Mouse (Mus musculus) spleen, adult 2 months (tissue): ENCODE measurements around the gene Thada. TPM values are rescaled to one million over a fixed set of nuclear protein-coding genes. Genes with fewer than 3 reads are reported as not detected.
"Not testable (repeated sequence)": the region's sequence is repeated elsewhere in the genome, so short reads cannot be mapped to it uniquely, and the experiment has no call there.

Source experiments
- DNase-seq, 2 experiments: peaks; one replicate each; pipeline versions ENCODE4 v3.0.0 to v3.0.0-alpha.2; 2012 to 2021; ENCODE audit warnings: low spot score in 2 of 2, low read depth in 1 of 2
- H3K27ac ChIP-seq: fragments of 200-500 bp; 2 replicates; pipeline ENCODE4 v1.5.1; 2012; ENCODE audit warnings: low read length, inconsistent platforms; ENCODE audit not compliant: insufficient read depth
- H3K27me3 ChIP-seq: fragments of 200-500 bp; 2 replicates; pipeline ENCODE4 v1.6.1; 2012; ENCODE audit warnings: mild to moderate bottlenecking, moderate library complexity, low read length, inconsistent platforms; ENCODE audit not compliant: control insufficient read depth, insufficient read depth
- H3K36me3 ChIP-seq: fragments of 200-500 bp; 2 replicates; pipeline ENCODE4 v1.6.1; 2012; ENCODE audit warnings: mild to moderate bottlenecking, low read length, inconsistent platforms; ENCODE audit not compliant: control insufficient read depth, insufficient read depth
- H3K4me1 ChIP-seq: fragments of 200-500 bp; 2 replicates; pipeline ENCODE4 v1.6.1; 2011; ENCODE audit warnings: inconsistent platforms; ENCODE audit not compliant: control insufficient read depth, insufficient read depth, insufficient read length
- H3K4me3 ChIP-seq: fragments of 200-500 bp; 2 replicates; pipeline ENCODE4 v1.5.1; 2011; ENCODE audit warnings: mild to moderate bottlenecking, inconsistent platforms; ENCODE audit not compliant: insufficient read depth, insufficient read length; ENCODE audit errors: extremely low read depth
- CTCF ChIP-seq: fragments of 200-500 bp; IDR thresholded peaks from 2 replicates; pipeline ENCODE4 v1.5.1; 2011; ENCODE audit warnings: mild to moderate bottlenecking, inconsistent platforms; ENCODE audit not compliant: insufficient read depth, insufficient read length, insufficient replicate concordance; ENCODE audit errors: extremely low read depth
- POLR2A ChIP-seq: fragments of 200-500 bp; IDR thresholded peaks from 2 replicates; pipeline ENCODE4 v1.6.1; 2011; ENCODE audit warnings: low read depth, low read length, inconsistent platforms
- WGBS: fragments of 180-500 bp; shearing (Covaris S2); methylation state at CpG from one replicate; pipeline ENCODE4 v1.1.7; 2018; 5-methylcytosine and 5-hydroxymethylcytosine counted together
- polyA plus RNA-seq: library from polyadenylated mRNA; depleted of rRNA; stranded (reverse); fragments of >200 nt; gene quantifications from 2 replicates; pipeline ENCODE4 v1.2.3, GENCODE M21; 2012

The Thada gene
- polyA plus RNA-seq, 1 experiment = 17.2 TPM

DNA sequence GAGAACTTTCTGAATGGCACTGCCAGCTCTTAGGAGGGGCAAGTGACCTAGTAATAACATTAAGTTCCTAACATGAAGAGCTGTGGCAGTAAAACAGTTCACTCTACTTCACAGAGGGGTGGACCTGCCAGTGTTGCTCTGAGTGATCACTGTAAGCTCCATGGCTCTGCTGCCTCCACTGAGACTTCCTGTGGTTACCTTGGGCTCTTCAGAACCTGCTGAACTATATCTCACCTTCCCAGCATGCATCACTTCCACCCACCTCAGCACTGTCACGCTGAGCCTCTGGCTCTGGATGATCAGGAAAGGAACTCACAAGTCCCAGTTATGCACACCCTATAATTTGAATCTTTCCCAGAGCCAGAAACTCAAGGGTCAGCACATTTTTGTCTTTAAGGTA, 159.9 kb downstream of the Thada start:
- TF ChIP-seq POLR2A = no peak
- no peak for TF ChIP-seq CTCF
- 27% methylated on average over 1 of the region's 1 CpGs for WGBS
- Histone ChIP-seq H3K36me3 (peaks cover 7% of the 10 kb centered on the region), H3K27ac (peak overlapping the region; percentile 55; the same call in 1 of the 2 replicates), H3K4me1 (peaks cover 11% of the 10 kb centered on the region; the same call in 1 of the 2 replicates), H3K4me3 (no peak overlapping the region), H3K27me3 (no peaks in the 10 kb centered on the region)
- DNase-seq = peak; percentile 51 to 56

DNA sequence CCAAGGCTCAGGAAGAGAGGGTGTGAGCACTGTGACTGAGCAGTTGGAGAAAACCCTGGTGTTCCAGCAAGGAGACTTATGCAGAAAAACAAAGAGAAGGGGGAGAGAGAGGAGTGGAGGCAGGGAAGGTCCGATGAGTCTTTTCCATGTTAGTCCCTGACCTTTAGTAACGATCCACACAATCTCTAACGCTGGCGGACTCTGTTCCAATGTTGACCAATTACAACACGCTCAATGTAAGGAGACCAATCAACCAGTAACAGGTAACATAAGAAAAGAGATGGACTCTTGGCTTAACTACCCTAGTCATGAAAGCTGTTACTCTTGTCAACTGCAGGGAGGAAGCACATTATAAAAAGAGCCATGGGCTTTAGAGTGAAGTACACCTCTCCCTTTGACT, 160.9 kb downstream of the Thada start:
- Histone ChIP-seq H3K36me3 (peaks cover 8% of the 10 kb centered on the region), H3K27ac (peak overlapping the region; percentile 19; the same call in 1 of the 2 replicates), H3K27me3 (no peaks in the 10 kb centered on the region), H3K4me1 (peaks cover 11% of the 10 kb centered on the region; the same call in 1 of the 2 replicates), H3K4me3 (no peak overlapping the region)
- no peak for DNase-seq
- WGBS = 93% methylated on average over 5 of the region's 5 CpGs
- TF ChIP-seq POLR2A (no peak), CTCF (no peak)

DNA sequence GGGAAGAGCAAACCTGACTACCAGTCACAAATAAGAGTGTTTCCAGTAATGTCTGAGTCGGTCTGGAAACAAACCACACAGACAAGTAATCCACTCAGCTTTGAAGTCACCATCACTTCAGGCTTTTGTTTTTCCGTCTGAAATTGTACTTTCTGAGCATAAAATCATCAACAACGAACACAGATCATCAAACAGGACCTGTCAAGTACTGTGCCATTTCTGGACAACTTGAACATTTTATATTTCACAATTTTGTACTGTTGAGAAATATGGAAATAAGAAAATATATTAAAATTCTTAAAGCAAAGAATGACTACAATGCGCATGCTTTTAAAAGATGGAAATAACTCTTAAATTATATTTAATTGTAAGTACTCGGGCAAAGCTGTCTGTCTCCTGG, 161.9 kb downstream of the Thada start:
- TF ChIP-seq POLR2A (no peak), CTCF (no peak)
- DNase-seq = no peak
- Histone ChIP-seq H3K4me3 (no peak overlapping the region), H3K27me3 (no peaks in the 10 kb centered on the region), H3K27ac (0 out of 2 replicates have a peak overlapping the region, but pooled peaks have one; percentile 10), H3K4me1 (peaks cover 11% of the 10 kb centered on the region; the same call in 1 of the 2 replicates), H3K36me3 (peaks cover 4% of the 10 kb centered on the region)
- WGBS = 87% methylated on average over 5 of the region's 5 CpGs

DNA sequence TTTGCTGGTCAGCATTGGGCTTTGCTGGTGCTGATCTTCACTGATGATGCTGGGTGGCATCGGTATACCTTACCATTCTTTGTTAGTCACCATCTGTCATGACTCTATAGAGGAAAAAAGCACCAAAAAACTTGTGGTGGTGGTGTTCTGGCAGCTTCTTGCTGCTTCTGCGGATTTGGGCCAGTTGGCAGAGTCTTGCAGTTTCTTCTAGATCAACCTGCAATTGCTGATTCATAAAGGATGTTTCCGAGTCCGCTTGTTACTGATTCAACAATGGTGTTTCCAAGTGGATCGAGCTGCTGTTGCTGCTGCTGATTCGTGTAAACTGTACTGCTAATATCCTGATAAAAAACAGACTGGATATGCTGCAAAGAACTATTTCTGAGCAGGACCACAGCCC, 168.0 kb downstream of the Thada start:
- no peak for DNase-seq
- TF ChIP-seq CTCF = no peak
- no peak for TF ChIP-seq POLR2A

DNA sequence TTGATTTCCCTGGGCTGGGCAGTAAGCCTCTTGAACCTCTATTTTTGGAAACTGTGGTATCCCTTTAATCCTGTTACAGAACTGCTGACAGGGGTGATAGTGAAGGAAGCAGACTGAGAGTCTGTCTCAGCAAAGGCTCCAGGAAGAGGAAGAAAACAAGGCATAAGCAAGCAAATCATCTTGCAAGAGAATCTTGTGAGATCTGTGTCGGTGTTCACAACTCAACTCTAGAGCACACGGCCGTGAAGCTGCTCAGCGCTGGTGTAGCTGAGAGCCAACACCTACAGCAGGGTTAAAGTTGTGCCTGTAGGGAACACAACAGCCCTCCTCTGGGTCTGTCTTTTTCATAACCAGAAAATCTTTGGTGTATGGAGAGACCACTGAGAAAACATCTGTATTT, 172.8 kb downstream of the Thada start:
- no peak for TF ChIP-seq POLR2A
- no peak for TF ChIP-seq CTCF
- no peaks in the 10 kb centered on the region for H3K27me3 ChIP-seq
- no peak overlapping the region for H3K4me3 ChIP-seq
- H3K4me1 ChIP-seq = no peaks in the 10 kb centered on the region
- 61% methylated on average over 4 of the region's 4 CpGs for WGBS
- DNase-seq = no peak
- H3K27ac ChIP-seq = peak overlapping the region; percentile 59; the same call in 1 of the 2 replicates
- peaks cover 3% of the 10 kb centered on the region; the same call in 1 of the 2 replicates for H3K36me3 ChIP-seq

More for the DNA sequence above, 168.0 kb downstream of the Thada start:
- no peak overlapping the region for H3K27ac ChIP-seq
- no peaks in the 10 kb centered on the region for H3K4me1 ChIP-seq
- H3K36me3 ChIP-seq = peaks cover 4% of the 10 kb centered on the region
- H3K4me3 ChIP-seq = no peak overlapping the region
- H3K27me3 ChIP-seq = no peaks in the 10 kb centered on the region
- 95% methylated on average over 6 of the region's 6 CpGs for WGBS

DNA sequence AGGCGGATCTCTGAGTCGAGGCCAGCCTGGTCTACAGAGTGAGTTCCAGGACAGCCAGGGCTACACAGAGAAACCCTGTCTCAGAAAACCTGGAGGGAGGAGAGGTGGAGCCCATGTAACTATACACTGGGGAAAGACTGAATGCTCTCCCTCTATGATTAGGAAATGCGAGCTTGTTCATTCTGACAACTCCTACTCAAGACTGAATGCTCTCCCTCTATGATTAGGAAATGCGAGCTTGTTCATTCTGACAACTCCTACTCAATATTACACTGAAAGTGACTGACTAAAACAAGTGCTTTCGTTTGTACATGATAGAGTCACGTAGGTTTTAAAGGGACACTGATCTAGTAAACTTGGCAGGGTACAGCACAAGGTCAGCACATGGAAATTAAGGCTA, 174.8 kb downstream of the Thada start:
- 87% methylated on average over 6 of the region's 6 CpGs for WGBS
- DNase-seq, H3K27me3 ChIP-seq, H3K36me3 ChIP-seq, H3K4me1 ChIP-seq, H3K27ac ChIP-seq, H3K4me3 ChIP-seq: not testable (repeated sequence)

DNA sequence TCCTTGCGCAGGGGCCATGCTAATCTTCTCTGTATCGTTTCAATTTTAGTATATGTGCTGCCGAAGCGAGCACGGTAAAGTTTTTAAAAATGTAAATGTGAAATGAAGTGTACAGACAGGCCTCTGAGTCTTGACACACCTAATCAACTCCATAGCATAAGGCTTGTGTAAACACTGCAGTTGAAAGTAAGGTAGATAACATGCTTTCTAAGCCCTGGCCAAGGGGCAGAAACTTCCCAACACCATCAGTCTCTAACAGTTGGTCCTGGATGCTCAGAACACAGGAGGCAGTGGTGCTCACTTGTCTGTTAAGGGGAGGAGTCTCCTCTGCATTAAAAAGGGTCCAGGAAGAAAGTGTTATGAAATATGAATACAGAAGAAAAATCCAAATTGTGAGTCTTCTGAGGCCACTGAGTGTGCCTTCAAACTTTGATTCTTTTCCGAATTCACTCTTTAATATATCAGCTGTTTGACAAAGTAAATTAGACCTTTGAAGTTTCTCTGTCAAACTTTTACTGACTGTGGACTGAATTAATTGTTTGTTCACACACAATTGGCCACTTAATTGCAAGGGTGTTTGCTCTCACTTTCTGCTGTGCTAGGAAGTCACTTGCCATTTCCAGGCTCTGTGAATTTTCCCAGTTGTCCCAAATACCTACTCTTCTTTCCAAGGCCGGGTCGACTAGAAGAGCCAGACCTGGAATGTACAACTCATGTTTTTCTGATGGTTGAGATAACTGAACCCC, 178.2 kb downstream of the Thada start:
- no peaks in the 10 kb centered on the region for H3K4me1 ChIP-seq
- H3K4me3 ChIP-seq = no peak overlapping the region
- TF ChIP-seq CTCF (no peak), POLR2A (no peak)
- H3K27ac ChIP-seq = no peak overlapping the region
- WGBS = 94% methylated on average over 8 of the region's 8 CpGs
- DNase-seq = no peak
- H3K36me3 ChIP-seq = peaks cover 3% of the 10 kb centered on the region
- H3K27me3 ChIP-seq = no peaks in the 10 kb centered on the region
